Mouse (Mus musculus) hindbrain, postnatal 0 days (tissue): Measurements from ENCODE around the gene Cldn9. TPM values are rescaled to one million over a fixed set of nuclear protein-coding genes. Genes with fewer than 3 reads are reported as not detected.

ENCODE experiments used
- ATAC-seq: fragments of 200-750 bp; cut with Nextera tagmentation; 2 replicates; pipeline ENCODE4 v1.8.0; 2017; ENCODE audit warnings: mild to moderate bottlenecking, moderate TSS enrichment, moderate library complexity
- DNase-seq: peaks from one replicate; pipeline ENCODE4 v3.0.0-alpha.2; 2015; ENCODE audit warnings: low spot score
- H3K27ac ChIP-seq: fragments of 300-500 bp; sonication (generic); 2 replicates; pipeline ENCODE4 v1.5.1; 2014; ENCODE audit warnings: mild to moderate bottlenecking
- H3K27me3 ChIP-seq: fragments of 300-500 bp; sonication (generic); 2 replicates; pipeline ENCODE4 v1.6.1; 2014; ENCODE audit warnings: low read length, mixed read lengths; ENCODE audit not compliant: insufficient read depth
- H3K36me3 ChIP-seq: fragments of 300-500 bp; sonication (generic); 2 replicates; pipeline ENCODE4 v1.6.1; 2014; ENCODE audit warnings: low read length, mixed read lengths; ENCODE audit not compliant: insufficient read depth
- H3K4me1 ChIP-seq: fragments of 300-500 bp; sonication (generic); 2 replicates; pipeline ENCODE4 v1.6.1; 2014; ENCODE audit warnings: antibody characterized with exemption, low read length, mixed read lengths; ENCODE audit not compliant: insufficient read depth
- H3K4me2 ChIP-seq: fragments of 300-500 bp; sonication (generic); 2 replicates; pipeline ENCODE4 v1.6.1; 2014; ENCODE audit warnings: low read depth, mild to moderate bottlenecking, low read length, moderate library complexity, mixed read lengths
- H3K4me3 ChIP-seq: fragments of 300-500 bp; sonication (generic); 2 replicates; pipeline ENCODE4 v1.5.1; 2014; ENCODE audit warnings: low read length
- H3K9ac ChIP-seq: fragments of 300-500 bp; sonication (generic); replicated peaks from 2 replicates; pipeline ENCODE4 v1.6.1; 2014; ENCODE audit warnings: mild to moderate bottlenecking, low read length, moderate library complexity, mixed read lengths
- H3K9me3 ChIP-seq: fragments of 300-500 bp; sonication (generic); 2 replicates; pipeline ENCODE4 v1.6.1; 2016; ENCODE audit warnings: low read length, mixed read lengths
- CTCF ChIP-seq: IDR thresholded peaks from 2 replicates; pipeline ENCODE4 v1.5.1; 2016; ENCODE audit warnings: antibody characterized with exemption, control low read depth, low read depth
- WGBS: fragments of 180-500 bp; shearing (Covaris S2); extraction: QIAGEN DNeasy Blood & Tissue Kit; methylation state at CpG from one replicate; pipeline ENCODE4 v1.1.7; 2014; 5-methylcytosine and 5-hydroxymethylcytosine counted together
- polyA plus RNA-seq: library from polyadenylated mRNA; unstranded; fragments of >200 nt; fragmentation: Nextera tagmentation; extraction: Ambion mirVana; gene quantifications from 2 replicates; pipeline ENCODE4 v1.2.1, GENCODE M21; 2015
- total RNA-seq: library from RNA; depleted of rRNA; stranded (reverse); fragments of >200 nt; gene quantifications from 2 replicates; pipeline ENCODE4 v1.2.3, GENCODE M21; 2014

Cldn9 gene
- total and polyA plus RNA-seq, 2 experiments from 2014 or later = 1.2 to 1.9 TPM

DNA sequence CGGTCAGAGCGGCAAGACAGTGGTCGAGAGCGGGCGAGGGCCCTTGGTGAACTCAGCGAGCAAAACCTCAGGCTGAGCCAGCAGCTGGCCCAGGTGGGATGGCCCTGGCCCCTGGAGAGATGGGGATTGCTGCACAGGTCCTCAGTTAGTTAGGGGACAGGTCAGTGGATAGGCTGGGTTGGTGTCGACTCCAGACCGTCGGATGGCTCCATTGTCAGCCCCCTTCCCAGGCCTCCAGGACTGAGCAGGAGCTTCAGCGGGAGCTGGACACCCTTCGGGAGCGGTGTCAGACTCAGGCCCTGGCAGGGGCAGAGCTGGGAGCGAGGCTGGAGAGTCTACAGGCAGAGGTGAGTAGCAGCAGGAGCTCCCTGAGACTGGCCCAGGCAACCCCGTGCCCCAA, 18.3 kb downstream of the Cldn9 start:
- H3K4me2 ChIP-seq = no peak overlapping the region
- no peaks in the 10 kb centered on the region for H3K9me3 ChIP-seq
- ATAC-seq (no peak), DNase-seq (no peak)
- H3K27ac ChIP-seq = no peak overlapping the region
- no peak overlapping the region for H3K4me3 ChIP-seq
- no peaks in the 10 kb centered on the region for H3K4me1 ChIP-seq
- TF ChIP-seq CTCF = no peak
- peaks cover 15% of the 10 kb centered on the region for H3K27me3 ChIP-seq
- 0 out of 2 replicates have a peak, but pooled peaks cover 13% of the 10 kb centered on the region for H3K36me3 ChIP-seq
- 78% methylated on average over 14 of the region's 14 CpGs for WGBS
- no peak overlapping the region for H3K9ac ChIP-seq

DNA sequence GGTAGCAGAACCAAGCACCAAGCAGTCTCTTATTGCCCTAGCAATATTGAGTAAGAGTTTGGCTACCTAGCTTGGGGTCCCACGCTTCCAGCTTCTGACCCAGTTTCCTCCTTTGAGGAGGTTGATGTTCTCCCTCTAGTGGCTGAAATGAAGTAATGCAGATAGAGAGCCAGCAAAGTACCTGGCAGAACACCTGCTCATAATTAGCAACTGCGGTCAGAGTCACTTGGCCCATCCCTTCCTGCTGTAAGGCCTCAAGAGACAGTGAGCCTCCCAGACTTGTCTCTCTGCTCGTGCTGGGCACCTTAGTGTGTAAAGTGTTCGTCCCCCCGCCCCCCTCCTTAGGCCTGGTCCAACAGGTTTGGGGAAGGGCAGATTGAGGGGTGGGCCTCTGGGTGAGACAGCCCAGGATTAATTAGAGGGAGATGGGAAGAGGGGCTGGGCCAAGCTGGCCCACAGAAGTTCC, 19.2 kb downstream of the Cldn9 start:
- ATAC-seq (0 out of 2 replicates have a peak, but pooled peaks have one; percentile 6), DNase-seq (peak; percentile 73)
- 19% methylated on average over 5 of the region's 5 CpGs for WGBS

DNA sequence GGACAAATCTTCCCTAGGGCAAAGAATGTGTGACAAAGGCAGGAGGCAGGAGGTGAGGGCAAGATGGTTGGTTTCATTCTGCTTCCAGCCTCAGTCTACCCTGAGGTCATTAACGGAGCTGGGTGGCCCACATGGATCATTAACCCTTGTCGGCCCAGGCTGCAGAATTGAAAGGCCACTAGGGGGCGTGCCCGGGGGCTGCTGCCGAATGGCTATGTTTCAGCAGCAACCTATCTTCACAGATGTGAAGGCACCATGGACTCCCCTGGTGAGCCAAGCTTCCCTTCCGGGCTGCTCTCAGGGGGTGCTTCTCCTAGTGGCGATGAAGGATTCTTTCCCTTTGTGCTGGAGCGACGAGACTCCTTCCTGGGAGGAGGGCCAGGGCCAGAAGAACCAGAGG, 22.3 kb downstream of the Cldn9 start:
- Histone ChIP-seq H3K4me3 (no peak overlapping the region), H3K27ac (no peak overlapping the region), H3K4me2 (no peak overlapping the region), H3K9me3 (no peaks in the 10 kb centered on the region), H3K27me3 (peaks cover 28% of the 10 kb centered on the region), H3K9ac (no peak overlapping the region), H3K4me1 (0 out of 2 replicates have a peak, but pooled peaks cover 3% of the 10 kb centered on the region), H3K36me3 (no peaks in the 10 kb centered on the region)
- no peak for ATAC-seq
- 2% methylated on average over 9 of the region's 9 CpGs for WGBS
- no peak for DNase-seq
- peak; percentile 58 for TF ChIP-seq CTCF

More for the DNA sequence above, 19.2 kb downstream of the Cldn9 start:
- Histone ChIP-seq H3K27ac (no peak overlapping the region), H3K9ac (no peak overlapping the region), H3K36me3 (0 out of 2 replicates have a peak, but pooled peaks cover 13% of the 10 kb centered on the region), H3K4me1 (0 out of 2 replicates have a peak, but pooled peaks cover 3% of the 10 kb centered on the region), H3K27me3 (peaks cover 24% of the 10 kb centered on the region), H3K9me3 (no peaks in the 10 kb centered on the region), H3K4me3 (no peak overlapping the region), H3K4me2 (no peak overlapping the region)
- TF ChIP-seq CTCF = peak; percentile 85

DNA sequence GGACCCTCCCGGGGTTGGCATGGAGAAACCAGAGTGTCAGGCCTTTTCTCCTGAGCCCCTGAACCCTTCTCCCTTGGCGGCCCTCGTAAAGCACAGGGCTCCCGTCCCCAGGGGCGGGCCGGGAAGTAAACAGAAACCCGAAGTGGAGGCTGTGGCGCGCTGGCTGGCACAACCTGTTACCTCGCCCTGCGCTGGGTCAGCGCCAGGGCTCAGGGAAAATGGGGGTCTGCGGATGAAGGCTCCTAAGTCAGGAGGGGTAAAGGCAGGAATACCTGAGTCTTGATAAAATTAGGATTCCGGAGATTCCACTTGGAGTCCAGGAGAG, 23.0 kb downstream of the Cldn9 start:
- H3K4me2 ChIP-seq = peak overlapping the region; percentile 22; the same call in 1 of the 2 replicates
- H3K4me1 ChIP-seq = 0 out of 2 replicates have a peak, but pooled peaks cover 3% of the 10 kb centered on the region
- no peaks in the 10 kb centered on the region for H3K36me3 ChIP-seq
- ATAC-seq = no peak
- H3K27me3 ChIP-seq = peaks cover 28% of the 10 kb centered on the region
- no peak overlapping the region for H3K9ac ChIP-seq
- H3K4me3 ChIP-seq = no peak overlapping the region
- TF ChIP-seq CTCF = no peak
- H3K9me3 ChIP-seq = no peaks in the 10 kb centered on the region
- H3K27ac ChIP-seq = no peak overlapping the region
- WGBS = 5% methylated on average over 14 of the region's 14 CpGs
- DNase-seq = no peak

DNA sequence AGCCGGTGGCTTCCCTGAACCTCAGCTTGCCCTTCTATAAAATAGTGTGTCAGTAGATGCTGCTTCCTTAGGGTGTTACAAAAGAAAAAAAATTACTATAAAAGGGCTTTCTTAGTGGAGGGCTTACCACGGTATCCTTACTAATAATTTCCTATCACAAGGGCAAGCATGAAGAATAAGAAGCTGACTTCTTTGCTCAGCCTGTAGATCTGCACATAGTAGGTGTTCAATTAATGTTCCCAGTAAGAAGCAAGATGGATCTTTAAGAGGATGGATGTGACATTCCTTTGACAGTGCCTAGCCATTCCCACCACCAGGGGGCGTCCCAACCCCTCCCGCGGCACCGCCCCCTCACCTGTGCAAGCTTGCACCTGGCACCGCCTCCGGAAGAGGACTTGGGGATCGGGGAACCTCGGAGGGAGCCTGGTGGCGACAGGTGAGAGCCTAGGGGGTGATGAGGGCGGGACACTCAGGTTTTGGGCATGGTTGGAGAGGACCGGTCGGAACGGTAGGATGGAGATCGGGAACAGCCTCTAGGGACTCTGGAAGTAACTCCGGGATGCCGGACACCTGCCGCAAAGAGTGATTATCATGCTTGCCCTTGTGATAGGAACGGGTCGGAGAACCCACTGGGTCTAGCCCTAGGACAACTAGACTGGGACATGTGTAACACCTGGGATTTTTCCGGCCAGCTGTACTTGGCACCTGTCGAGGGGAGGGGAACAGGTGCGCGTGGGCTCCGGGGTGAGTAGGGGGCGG, 23.5 kb downstream of the Cldn9 start, which contains the start of gene Bicdl2:
TSS of gene Bicdl2 (plus strand) at position 390 of the 759 bp plus-strand sequence.
- peak within 1 kb of the TSS; percentile 22; the same call in 1 of the 2 replicates for H3K4me2 ChIP-seq
- peaks cover 28% of the 10 kb centered on the region for H3K27me3 ChIP-seq
- H3K9ac ChIP-seq = no peak within 1 kb of the TSS

DNA sequence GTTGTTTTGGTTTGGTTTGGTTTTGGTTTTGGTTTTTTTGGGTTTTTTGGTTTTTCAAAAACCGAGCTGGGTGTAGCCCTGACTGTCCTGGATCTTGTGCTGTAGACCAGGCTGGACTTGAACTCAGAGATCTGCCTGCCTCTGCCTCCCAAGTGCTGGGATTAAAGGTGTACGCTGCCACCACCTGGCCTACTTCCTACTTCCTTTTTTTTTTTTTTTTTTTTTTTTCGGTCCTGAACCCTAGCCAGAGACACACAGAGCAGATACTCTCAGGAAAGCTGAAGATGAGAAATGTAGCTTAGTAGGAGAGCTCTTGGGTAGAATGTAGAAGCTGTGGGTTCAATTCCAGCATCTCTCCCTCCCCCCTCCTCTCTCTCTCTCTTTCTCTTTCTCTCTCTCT, 25.4 kb downstream of the Cldn9 start:
- DNase-seq (no peak), ATAC-seq (no peak)
- Histone ChIP-seq H3K4me1 (0 out of 2 replicates have a peak, but pooled peaks cover 3% of the 10 kb centered on the region), H3K4me2 (no peak overlapping the region), H3K9ac (no peak overlapping the region), H3K36me3 (no peaks in the 10 kb centered on the region), H3K9me3 (no peaks in the 10 kb centered on the region), H3K27me3 (peaks cover 28% of the 10 kb centered on the region), H3K27ac (no peak overlapping the region), H3K4me3 (no peak overlapping the region)
- TF ChIP-seq CTCF = no peak
- 84% methylated on average over 3 of the region's 3 CpGs for WGBS

More for the DNA sequence above, 23.5 kb downstream of the Cldn9 start, which contains the start of gene Bicdl2:
- TF ChIP-seq CTCF = peak; percentile 72
- no peak for DNase-seq
- Histone ChIP-seq H3K36me3 (no peaks in the 10 kb centered on the region), H3K4me1 (0 out of 2 replicates have a peak, but pooled peaks cover 3% of the 10 kb centered on the region), H3K4me3 (0 out of 2 replicates have a peak within 1 kb of the TSS, but pooled peaks have one; percentile 8), H3K27ac (no peak within 1 kb of the TSS), H3K9me3 (no peaks in the 10 kb centered on the region)
- 0 out of 2 replicates have a peak, but pooled peaks have one; percentile 30 for ATAC-seq
- 9% methylated on average over 27 of the region's 27 CpGs for WGBS
